Mouse (Mus musculus) retina, embryonic 14.5 days (tissue): ENCODE data around the gene Ndufs3.
A peak's percentile ranks its signal among the peaks of the same experiment; 100 is the strongest.

Source experiments
- DNase-seq: peaks from one replicate; pipeline ENCODE4 v3.0.0-alpha.2; 2015; ENCODE audit warnings: low spot score

The Ndufs3 gene

GRCm38 (mm10) chr2:90904076-90904855 lies at the start of gene Ndufs3, which contains the start of gene Kbtbd4:
Gene Ndufs3, minus strand, starts transcription at chr2:90904827.
Gene Kbtbd4, plus strand, starts transcription at chr2:90904740.
- DNase-seq, result peak; percentile 94

GRCm38 (mm10) chr2:90953461-90953860 lies 48.8 kb upstream of the Ndufs3 start:
- no peak for DNase-seq

- no peak for DNase-seq
Observed at GRCm38 (mm10) chr2:90950582-90951194, 46.1 kb upstream of the Ndufs3 start.

- no peak for DNase-seq
Observed at GRCm38 (mm10) chr2:90950149-90950548, 45.5 kb upstream of the Ndufs3 start.

GRCm38 (mm10) chr2:90941744-90942143 lies 37.1 kb upstream of the Ndufs3 start:
- no peak for DNase-seq

- peak; percentile 91 for DNase-seq
Observed at GRCm38 (mm10) chr2:90940233-90941229, 35.9 kb upstream of the Ndufs3 start, which contains the start of gene Celf1. Gene Celf1, plus strand, starts transcription at chr2:90940382.

GRCm38 (mm10) chr2:90939750-90940149 lies 35.1 kb upstream of the Ndufs3 start:
- no peak for DNase-seq

- DNase-seq, result no peak
Observed at GRCm38 (mm10) chr2:90938362-90938761, 33.7 kb upstream of the Ndufs3 start.

GRCm38 (mm10) chr2:90932273-90932672 lies 27.6 kb upstream of the Ndufs3 start:
- DNase-seq, result no peak

- no peak for DNase-seq
Observed at GRCm38 (mm10) chr2:90931829-90932228, 27.2 kb upstream of the Ndufs3 start.

- no peak for DNase-seq
Observed at GRCm38 (mm10) chr2:90928566-90928965, 23.9 kb upstream of the Ndufs3 start.

GRCm38 (mm10) chr2:90922636-90923035 lies 18.0 kb upstream of the Ndufs3 start:
- DNase-seq, result no peak

GRCm38 (mm10) chr2:90921178-90921577 lies 16.6 kb upstream of the Ndufs3 start:
- no peak for DNase-seq

GRCm38 (mm10) chr2:90917999-90918698 lies 13.5 kb upstream of the Ndufs3 start:
- DNase-seq, result no peak

GRCm38 (mm10) chr2:90917233-90917998 lies 12.8 kb upstream of the Ndufs3 start:
- DNase-seq, result peak; percentile 75

- DNase-seq, result no peak
Observed at GRCm38 (mm10) chr2:90916560-90917232, 12.1 kb upstream of the Ndufs3 start.

GRCm38 (mm10) chr2:90915516-90915915 lies 10.9 kb upstream of the Ndufs3 start:
- no peak for DNase-seq

- DNase-seq, result no peak
Observed at GRCm38 (mm10) chr2:90913671-90914070, 9.0 kb upstream of the Ndufs3 start.

- DNase-seq, result no peak
Observed at GRCm38 (mm10) chr2:90911668-90912067, 7.0 kb upstream of the Ndufs3 start.

GRCm38 (mm10) chr2:90910861-90911260 lies 6.2 kb upstream of the Ndufs3 start:
- DNase-seq, result no peak
